Mouse (Mus musculus): ENCODE measurements at regions not wholly inside any gene's neighbourhood (a gene's known extent, or its start where the extent isn't known, plus 50 kb on each side); places are given as distances from the start of the nearest gene placed in this dataset.

- no peaks in the 10 kb centered on the region for H3K4me1 ChIP-seq (ENCODE audit: control insufficient read depth, insufficient read depth, low read length)
- no peaks in the 10 kb centered on the region for H3K79me2 ChIP-seq (replicated peaks; ENCODE audit: control insufficient read depth, insufficient read depth, low read length)
- DNase-seq = no peak
- WGBS = 76% methylated on average over 3 of the region's 3 CpGs
- H3K27me3 ChIP-seq (ENCODE audit: control insufficient read depth, insufficient read depth, low read length) = no peaks in the 10 kb centered on the region
- TF ChIP-seq EP300 (IDR thresholded peaks at IDR 0.05; ENCODE audit: insufficient read depth, low read depth, low read length) = no peak
- H3K9ac ChIP-seq (ENCODE audit: low read depth, low read length) = no peak overlapping the region
- H3K4me3 ChIP-seq = no peak overlapping the region
- intact Hi-C loops (cut with DNase I) = no loop called here
- H3K36me3 ChIP-seq (ENCODE audit: control insufficient read depth, insufficient read depth, low read length) = no peaks in the 10 kb centered on the region
- no peak overlapping the region for H3K27ac ChIP-seq
These were observed 153.2 kb upstream of the Cypt2 start for GRCm38 (mm10) chrX:105346420-105346819.

- Histone ChIP-seq H3K36me3 (ENCODE audit: control insufficient read depth, insufficient read depth, low read length) (no peaks in the 10 kb centered on the region), H3K9ac (ENCODE audit: low read depth, low read length) (no peak overlapping the region), H3K79me2 (replicated peaks; ENCODE audit: control insufficient read depth, insufficient read depth, low read length) (no peaks in the 10 kb centered on the region), H3K27me3 (ENCODE audit: control insufficient read depth, insufficient read depth, low read length) (no peaks in the 10 kb centered on the region), H3K4me3 (no peak overlapping the region), H3K27ac (no peak overlapping the region), H3K4me1 (ENCODE audit: control insufficient read depth, insufficient read depth, low read length) (no peaks in the 10 kb centered on the region)
- TF ChIP-seq EP300 (IDR thresholded peaks at IDR 0.05; ENCODE audit: insufficient read depth, low read depth, low read length) (no peak), CTCF (IDR thresholded peaks at IDR 0.05) (no peak), POLR2A (IDR thresholded peaks at IDR 0.05; ENCODE audit: insufficient read depth, low read depth, low read length) (no peak)
- no peak for DNase-seq
- 16% methylated on average over 2 of the region's 2 CpGs for WGBS
- intact Hi-C loops (cut with DNase I) = no loop called here
These were observed 133.3 kb upstream of the Cypt2 start for GRCm38 (mm10) chrX:105366284-105366683.

GRCm38 (mm10) chrX:105367979-105368378 lies 131.6 kb upstream of the Cypt2 start:
- Histone ChIP-seq H3K9ac (ENCODE audit: low read depth, low read length) (no peak overlapping the region), H3K27ac (no peak overlapping the region), H3K79me2 (replicated peaks; ENCODE audit: control insufficient read depth, insufficient read depth, low read length) (no peaks in the 10 kb centered on the region), H3K27me3 (ENCODE audit: control insufficient read depth, insufficient read depth, low read length) (no peaks in the 10 kb centered on the region), H3K4me1 (ENCODE audit: control insufficient read depth, insufficient read depth, low read length) (no peaks in the 10 kb centered on the region), H3K36me3 (ENCODE audit: control insufficient read depth, insufficient read depth, low read length) (no peaks in the 10 kb centered on the region), H3K4me3 (no peak overlapping the region)
- TF ChIP-seq POLR2A (IDR thresholded peaks at IDR 0.05; ENCODE audit: insufficient read depth, low read depth, low read length) (no peak), CTCF (IDR thresholded peaks at IDR 0.05) (no peak), EP300 (IDR thresholded peaks at IDR 0.05; ENCODE audit: insufficient read depth, low read depth, low read length) (no peak)
- 55% methylated on average over 2 of the region's 2 CpGs for WGBS
- intact Hi-C loops (cut with DNase I) = no loop called here
- DNase-seq = no peak

- Histone ChIP-seq H3K9ac (ENCODE audit: low read depth, low read length) (no peak overlapping the region), H3K27ac (no peak overlapping the region), H3K36me3 (ENCODE audit: control insufficient read depth, insufficient read depth, low read length) (no peaks in the 10 kb centered on the region), H3K27me3 (ENCODE audit: control insufficient read depth, insufficient read depth, low read length) (no peaks in the 10 kb centered on the region), H3K4me3 (no peak overlapping the region), H3K79me2 (replicated peaks; ENCODE audit: control insufficient read depth, insufficient read depth, low read length) (no peaks in the 10 kb centered on the region), H3K4me1 (ENCODE audit: control insufficient read depth, insufficient read depth, low read length) (no peaks in the 10 kb centered on the region; the same call in 1 of the 2 replicates)
- intact Hi-C loops (cut with DNase I) = no loop called here
- TF ChIP-seq CTCF (IDR thresholded peaks at IDR 0.05) (no peak), EP300 (IDR thresholded peaks at IDR 0.05; ENCODE audit: insufficient read depth, low read depth, low read length) (no peak), POLR2A (IDR thresholded peaks at IDR 0.05; ENCODE audit: insufficient read depth, low read depth, low read length) (no peak)
- DNase-seq = no peak
- 76% methylated on average over 1 of the region's 1 CpGs for WGBS
These were observed 109.1 kb upstream of the Cypt2 start for GRCm38 (mm10) chrX:105390506-105390905.

DNA sequence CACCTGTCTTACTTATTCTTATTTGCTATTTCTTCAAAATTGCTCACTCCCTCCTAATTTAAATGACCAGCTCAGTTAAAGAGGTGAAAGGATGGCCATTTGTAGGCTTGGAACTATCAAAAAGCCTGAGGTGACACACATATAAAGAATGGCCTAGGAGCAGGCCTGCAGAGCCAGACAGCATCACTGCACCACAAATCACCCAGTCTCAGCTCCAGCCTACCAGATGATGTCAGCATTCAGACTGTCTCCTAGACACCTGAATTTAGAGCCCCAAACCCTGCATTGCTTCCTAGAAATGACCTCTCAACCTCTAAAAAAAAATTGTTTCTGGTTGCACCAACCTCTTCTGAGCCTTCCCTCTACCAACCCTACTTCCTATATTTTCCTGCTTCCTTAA lies 108.5 kb upstream of the Cypt2 start:
- DNase-seq = no peak
- intact Hi-C loops (cut with DNase I) = no loop called here

DNA sequence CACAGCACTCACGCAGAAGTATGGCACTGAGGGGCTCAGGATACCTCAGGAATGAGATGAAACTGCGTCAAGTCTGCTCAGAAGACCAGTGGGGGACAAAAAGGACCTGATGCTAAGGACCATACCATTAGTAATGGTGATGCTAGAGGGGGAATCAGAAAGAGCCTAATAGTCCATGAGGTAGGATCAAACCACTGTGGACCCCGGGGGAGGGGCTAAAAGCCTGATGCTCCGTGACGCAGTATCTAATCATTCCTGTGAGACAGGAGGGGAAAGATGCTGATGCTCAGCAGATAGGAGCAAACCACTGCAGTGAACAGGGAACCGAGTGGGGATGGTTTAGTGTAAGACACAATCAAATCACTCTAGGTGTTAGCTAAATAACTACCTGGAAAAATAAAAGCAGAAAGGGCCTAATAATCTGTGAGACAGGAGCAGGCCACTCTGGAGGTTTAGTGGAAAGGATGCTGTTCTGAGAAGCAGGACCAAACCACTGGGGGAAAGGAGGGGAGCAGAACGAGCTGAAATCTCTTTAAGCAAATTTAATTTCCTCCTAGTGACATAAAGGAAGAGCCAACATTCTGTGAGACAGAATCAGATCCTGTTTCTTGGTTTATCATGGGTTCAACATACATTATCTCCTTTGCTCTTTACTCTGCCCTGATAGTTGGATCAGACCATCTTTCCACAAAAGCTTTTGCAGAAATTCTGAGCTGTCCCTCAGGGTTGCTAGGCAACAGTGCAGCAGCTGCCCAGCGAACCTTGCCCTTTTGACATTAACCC lies 107.7 kb upstream of the Cypt2 start:
- no peak overlapping the region for H3K9ac ChIP-seq (ENCODE audit: low read depth, low read length)
- H3K4me1 ChIP-seq (ENCODE audit: control insufficient read depth, insufficient read depth, low read length) = no peaks in the 10 kb centered on the region; the same call in 1 of the 2 replicates
- no peaks in the 10 kb centered on the region for H3K79me2 ChIP-seq (replicated peaks; ENCODE audit: control insufficient read depth, insufficient read depth, low read length)
- H3K27me3 ChIP-seq (ENCODE audit: control insufficient read depth, insufficient read depth, low read length) = no peaks in the 10 kb centered on the region
- no peaks in the 10 kb centered on the region for H3K36me3 ChIP-seq (ENCODE audit: control insufficient read depth, insufficient read depth, low read length)
- TF ChIP-seq POLR2A (IDR thresholded peaks at IDR 0.05; ENCODE audit: insufficient read depth, low read depth, low read length) (no peak), CTCF (IDR thresholded peaks at IDR 0.05) (no peak), EP300 (IDR thresholded peaks at IDR 0.05; ENCODE audit: insufficient read depth, low read depth, low read length) (no peak)
- no peak for DNase-seq
- intact Hi-C loops (cut with DNase I) = no loop called here
- 42% methylated on average over 8 of the region's 8 CpGs for WGBS
- no peak overlapping the region for H3K27ac ChIP-seq
- H3K4me3 ChIP-seq = no peak overlapping the region

More for the DNA sequence above, 108.5 kb upstream of the Cypt2 start:
- no peaks in the 10 kb centered on the region for H3K79me2 ChIP-seq (replicated peaks; ENCODE audit: control insufficient read depth, insufficient read depth, low read length)
- H3K36me3 ChIP-seq (ENCODE audit: control insufficient read depth, insufficient read depth, low read length) = no peaks in the 10 kb centered on the region
- H3K27ac ChIP-seq = no peak overlapping the region
- TF ChIP-seq POLR2A (IDR thresholded peaks at IDR 0.05; ENCODE audit: insufficient read depth, low read depth, low read length) = no peak
- H3K4me1 ChIP-seq (ENCODE audit: control insufficient read depth, insufficient read depth, low read length) = no peaks in the 10 kb centered on the region; the same call in 1 of the 2 replicates
- no peak overlapping the region for H3K4me3 ChIP-seq
- no peaks in the 10 kb centered on the region for H3K27me3 ChIP-seq (ENCODE audit: control insufficient read depth, insufficient read depth, low read length)
- H3K9ac ChIP-seq (ENCODE audit: low read depth, low read length) = no peak overlapping the region

Data from heart, adult 2 months (tissue).